Mouse (Mus musculus) C2C12 (cell line): ENCODE measurements at regions not wholly inside any gene's neighbourhood (a gene's known extent, or its start where the extent isn't known, plus 50 kb on each side); places are given as distances from the start of the nearest gene placed in this dataset.

ENCODE experiments used
- CEBPB ChIP-seq: IDR thresholded peaks from one replicate; pipeline ENCODE4 v1.6.1; 2011; ENCODE audit warnings: low read depth, mild to moderate bottlenecking, control low read depth, moderate library complexity
- CTCF ChIP-seq: IDR thresholded peaks from one replicate; pipeline ENCODE4 v1.5.1; 2011; ENCODE audit not compliant: control insufficient read depth, insufficient read depth, insufficient read length
- FOSL1 ChIP-seq: IDR thresholded peaks from one replicate; pipeline ENCODE4 v1.8.0; 2011; ENCODE audit warnings: mild to moderate bottlenecking, low read length; ENCODE audit not compliant: poor library complexity, insufficient read depth, severe bottlenecking
- MAX ChIP-seq: IDR thresholded peaks from one replicate; pipeline ENCODE4 v1.6.1; 2011; ENCODE audit warnings: mild to moderate bottlenecking, control low read depth
- MYOD1 ChIP-seq: IDR thresholded peaks from one replicate; pipeline ENCODE4 v1.6.1; 2011; ENCODE audit warnings: low read depth; ENCODE audit not compliant: control insufficient read depth, insufficient read length
- USF1 ChIP-seq: IDR thresholded peaks from one replicate; pipeline ENCODE4 v1.6.1; 2011; ENCODE audit warnings: low read depth, mild to moderate bottlenecking, control low read depth, moderate library complexity

- TF ChIP-seq CTCF (no peak), MAX (no peak), USF1 (no peak), CEBPB (no peak), FOSL1 (no peak), MYOD1 (no peak)
These were observed 106.3 kb upstream of the Cd93 start for GRCm38 (mm10) chr2:148549618-148550017.
